Mouse (Mus musculus) heart, postnatal 25 days (tissue): ENCODE data around the gene Igfbp2. TPM values are rescaled to one million over a fixed set of nuclear protein-coding genes. Genes with fewer than 3 reads are reported as not detected.

ENCODE experiments used
- DNase-seq: peaks from one replicate; pipeline ENCODE4 v3.0.0; 2022; ENCODE audit warnings: low spot score
- intact Hi-C: fragments of 180-260 bp; cut with DNase I; formaldehyde crosslinking; loops from one replicate; pipeline ENCODE4 v1.15.1; 2025
- total RNA-seq, 2 experiments: library from RNA; stranded (reverse); gene quantifications; 2 replicates each; pipeline ENCODE4 v1.2.3; 2021

The Igfbp2 gene
- total RNA-seq, 2 experiments from 2014 or later, result not detected

DNA sequence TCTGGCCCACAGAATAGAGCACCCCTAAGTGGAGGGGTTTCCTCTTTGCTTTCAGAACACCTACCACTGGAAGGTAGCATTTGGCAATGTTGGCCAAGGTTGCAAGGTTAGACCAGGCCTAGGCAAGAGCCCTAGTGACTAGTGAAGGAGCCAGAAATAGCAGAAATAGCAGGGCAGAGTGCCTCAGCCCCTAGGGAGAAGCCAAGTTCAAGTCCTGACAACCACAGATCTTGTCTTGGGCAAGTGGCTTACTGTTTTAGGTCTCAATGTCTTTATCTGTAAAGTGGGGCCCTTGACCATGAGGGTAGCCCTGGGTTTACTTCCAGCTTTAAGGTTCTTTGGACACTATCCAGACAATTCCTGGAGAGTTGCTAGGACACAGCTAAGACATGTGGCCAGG lies 45.0 kb downstream of the Igfbp2 start:
- intact Hi-C loops, result loop anchor here (5.0 kb wide), 1 partner anchor 868 kb away; no protein-coding TSS in a partner anchor
- no peak for DNase-seq

DNA sequence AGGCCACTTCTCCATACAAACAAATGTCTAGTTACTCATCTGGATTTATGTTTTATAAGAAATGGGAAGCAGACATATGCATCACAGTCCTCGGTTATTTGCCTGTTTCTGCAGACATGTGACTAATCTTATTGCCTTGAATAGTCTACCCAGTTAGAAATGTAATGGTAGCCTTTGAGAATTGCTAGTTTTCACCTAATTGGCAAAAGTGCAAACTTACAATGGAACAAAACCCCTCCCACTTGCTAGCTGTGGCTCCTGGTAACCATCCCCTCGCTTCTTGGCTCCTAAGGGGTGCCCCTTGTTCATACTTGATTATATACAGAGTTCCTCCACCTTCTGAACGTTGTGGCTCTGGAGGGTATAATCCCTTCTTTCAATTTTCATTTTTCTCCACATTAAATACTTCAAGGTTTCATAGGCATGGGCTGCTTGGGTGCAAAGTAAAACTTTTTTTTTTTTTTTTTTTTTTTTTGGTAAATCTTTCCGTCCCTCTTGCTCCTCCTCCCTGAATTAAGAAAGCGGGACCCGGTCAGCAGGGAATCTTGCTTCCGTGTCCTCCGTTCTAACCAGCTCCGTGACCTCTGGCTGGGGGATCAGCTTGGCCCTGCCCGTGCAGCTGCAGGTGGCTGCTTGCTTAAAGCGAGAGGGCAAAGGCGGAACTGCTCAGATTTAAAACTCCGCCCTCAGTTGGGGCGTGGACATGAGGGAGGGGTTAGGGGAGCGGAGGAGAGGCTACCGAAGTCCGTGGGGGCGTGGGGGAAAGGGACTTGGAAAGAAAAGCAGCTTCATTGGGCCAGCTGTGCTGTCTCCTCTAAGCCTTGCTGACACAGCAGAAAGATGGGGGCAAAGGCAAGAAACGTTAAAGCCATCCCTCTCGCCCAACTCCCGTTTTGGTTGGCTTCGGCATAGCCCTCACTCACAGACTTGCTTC lies 45.6 kb downstream of the Igfbp2 start:
- intact Hi-C loops, result loop anchor here (5.0 to 10.0 kb wide), 3 partner anchors 495 to 867 kb away; no protein-coding TSS in a partner anchor
- DNase-seq, result peak; percentile 55

DNA sequence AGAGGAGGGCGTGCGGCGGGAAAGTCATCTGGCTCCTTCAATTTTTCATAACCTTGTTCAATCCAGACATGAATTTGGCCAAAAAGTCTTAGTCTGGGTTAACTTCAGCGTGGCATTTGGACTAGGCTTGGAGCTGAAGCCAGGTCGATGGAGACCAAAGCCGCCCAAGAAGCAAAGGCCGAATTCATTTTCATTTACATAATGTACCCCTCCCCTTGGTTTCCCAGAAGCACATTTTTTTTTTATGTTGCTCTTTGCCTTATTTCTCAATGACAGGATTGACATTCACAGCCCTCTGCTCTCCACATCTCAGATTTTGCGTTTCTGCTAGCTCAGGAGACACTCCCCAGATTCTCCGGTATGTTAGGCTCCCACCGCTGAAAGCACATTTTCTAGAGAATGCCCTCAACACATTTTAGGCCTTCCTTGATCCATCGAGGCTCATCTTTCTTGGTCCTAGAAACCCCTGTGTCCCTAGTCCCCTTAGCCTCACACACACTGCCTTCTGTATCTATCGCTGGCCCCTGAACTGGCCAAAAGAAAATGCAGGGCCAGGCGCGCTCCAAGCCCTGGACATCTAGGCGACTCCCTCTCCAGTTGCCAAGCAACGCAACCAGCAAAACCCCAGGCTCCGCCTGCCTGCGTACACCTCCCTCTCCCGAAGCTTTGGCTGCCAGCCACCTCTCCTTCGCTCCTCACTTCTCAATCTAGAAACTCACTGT lies 46.5 kb downstream of the Igfbp2 start:
- DNase-seq, result peak; percentile 73
- intact Hi-C loops, result loop anchor here (10.0 kb wide), 2 partner anchors 494 to 634 kb away; no protein-coding TSS in a partner anchor

DNA sequence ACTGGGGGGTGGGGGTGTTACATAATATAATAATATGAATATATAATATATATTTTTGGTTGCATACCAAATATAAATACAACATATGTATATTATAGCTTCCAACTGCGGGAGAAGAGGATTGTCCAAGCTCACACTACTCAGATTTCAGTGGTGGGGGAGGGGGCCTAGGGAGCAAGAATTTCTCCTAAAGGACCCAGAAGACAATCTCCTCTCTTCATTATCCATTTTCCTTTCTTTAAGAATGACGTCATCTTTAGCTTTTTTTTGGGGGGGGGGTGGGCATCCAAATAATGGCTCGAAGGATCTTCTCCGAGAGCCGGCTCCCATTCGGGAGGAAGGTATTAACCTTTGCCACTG lies 47.0 kb downstream of the Igfbp2 start:
- DNase-seq, result no peak
- intact Hi-C loops, result loop anchor here (10.0 kb wide), 2 partner anchors 493 to 633 kb away; no protein-coding TSS in a partner anchor

DNA sequence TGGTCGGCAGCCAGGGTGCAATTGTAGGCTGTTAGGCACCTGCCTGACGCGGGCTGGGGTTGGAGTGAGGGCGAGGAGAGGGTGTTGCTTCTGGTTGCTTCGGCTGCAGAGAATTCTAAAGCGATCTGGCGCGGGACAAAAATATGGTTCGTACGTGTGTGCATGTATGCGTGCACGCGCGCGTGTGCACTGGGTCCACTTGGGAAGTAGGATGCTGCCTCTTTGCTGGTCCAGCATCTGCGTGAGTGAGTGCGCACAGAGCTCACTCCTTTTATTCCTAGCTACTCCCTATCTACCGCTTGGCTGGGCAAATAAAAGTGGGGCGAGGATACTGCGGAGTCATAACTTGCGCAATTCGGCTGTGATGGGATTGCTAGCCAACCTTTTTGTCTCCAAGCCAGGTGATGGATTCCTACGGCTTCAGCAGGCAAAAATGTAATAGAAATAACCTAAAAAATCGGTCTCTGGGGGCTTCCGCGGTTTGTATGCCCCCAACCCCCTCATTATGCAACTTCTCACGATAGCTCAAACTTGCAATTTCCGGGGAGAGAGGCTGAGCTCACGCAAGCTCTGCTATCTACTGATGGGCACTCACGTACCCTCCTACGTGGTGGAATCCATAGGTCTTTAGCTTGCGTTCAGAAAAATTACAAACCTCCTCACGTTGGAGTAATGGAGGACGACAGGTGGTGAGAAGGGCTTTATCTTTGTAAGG lies 47.6 kb downstream of the Igfbp2 start:
- no peak for DNase-seq
- intact Hi-C loops, result loop anchor here (10.0 kb wide), 2 partner anchors 493 to 633 kb away; no protein-coding TSS in a partner anchor

DNA sequence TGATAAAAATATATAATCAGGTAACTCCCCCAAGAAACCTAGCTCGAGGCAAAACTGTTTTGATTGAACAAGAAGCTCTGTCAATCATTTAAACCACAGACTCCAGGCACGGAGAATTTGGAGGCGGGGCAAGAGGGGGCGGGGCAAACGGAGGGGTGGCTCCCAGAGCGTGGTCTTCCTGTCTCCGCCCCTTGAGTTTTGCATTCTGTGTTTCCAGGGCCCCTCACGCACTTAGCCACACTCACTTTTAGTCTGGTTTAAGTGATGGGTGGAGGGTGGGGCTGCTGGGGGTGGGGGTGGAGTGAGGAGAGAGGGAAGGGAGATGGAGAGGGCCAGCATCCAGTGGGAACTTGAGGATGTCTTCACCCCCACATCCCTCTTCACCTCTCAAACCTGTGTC lies 48.2 kb downstream of the Igfbp2 start:
- no peak for DNase-seq
- intact Hi-C loops, result loop anchor here (10.0 kb wide), 2 partner anchors 492 to 632 kb away; no protein-coding TSS in a partner anchor

DNA sequence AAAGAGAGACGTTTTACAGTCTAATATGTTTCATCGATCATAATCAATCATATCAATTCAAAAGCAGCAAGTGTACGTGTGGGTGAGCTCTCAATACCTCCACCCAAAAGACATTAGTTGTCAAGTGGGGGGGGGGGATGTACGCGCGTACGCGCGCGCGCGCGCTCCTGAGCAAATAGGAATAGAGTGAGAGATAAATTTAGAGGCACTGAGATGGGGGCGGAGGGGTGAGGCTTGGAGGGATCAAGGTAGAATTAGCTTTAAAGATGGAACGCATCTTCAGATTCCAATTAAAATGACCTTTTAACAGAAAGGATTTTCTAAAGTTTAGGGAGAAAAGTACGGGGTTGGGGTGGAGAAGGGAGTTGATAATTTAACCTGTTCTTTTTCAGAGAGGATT lies 48.8 kb downstream of the Igfbp2 start:
- intact Hi-C loops, result loop anchor here (10.0 kb wide), 2 partner anchors 492 to 632 kb away; no protein-coding TSS in a partner anchor
- no peak for DNase-seq

DNA sequence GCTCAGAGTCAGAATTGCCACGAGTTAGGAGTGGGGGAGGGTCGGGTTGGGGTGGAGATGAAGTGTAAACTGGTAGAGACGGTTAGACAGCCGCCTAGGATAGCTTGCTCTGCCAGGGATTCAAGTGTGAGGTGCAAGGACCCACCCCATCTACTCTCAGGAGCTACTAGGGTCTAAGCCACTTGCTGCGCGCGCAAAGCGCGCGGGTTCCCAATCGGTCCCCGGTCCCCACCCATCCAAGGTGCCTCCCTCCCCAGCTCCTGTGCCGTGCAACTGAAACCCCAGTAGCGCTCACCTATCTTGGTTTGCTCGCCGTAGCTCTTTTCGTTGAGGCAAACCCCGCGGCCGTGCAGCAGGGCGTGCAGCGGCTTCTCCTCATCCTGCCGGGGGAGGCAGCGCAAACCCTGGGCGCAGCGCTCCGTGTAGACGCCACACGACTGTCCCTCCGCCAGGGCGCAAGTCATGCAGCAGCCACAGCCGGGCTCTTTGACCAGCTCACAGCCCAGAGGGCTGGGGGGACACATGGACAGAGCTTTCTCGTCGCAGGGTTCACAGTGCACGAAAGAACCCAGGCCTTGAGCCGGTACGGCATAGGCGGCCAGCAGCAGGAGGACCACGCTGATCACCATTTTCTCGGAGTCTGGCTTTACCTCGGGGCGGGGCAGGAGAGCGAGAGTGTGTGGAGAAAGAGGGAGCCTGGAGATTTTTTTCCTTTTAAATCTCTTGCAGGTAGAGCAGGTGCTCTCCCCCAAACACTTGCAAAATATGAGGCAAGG lies 49.4 kb downstream of the Igfbp2 start:
- intact Hi-C loops, result loop anchor here (10.0 kb wide), 2 partner anchors 491 to 631 kb away; no protein-coding TSS in a partner anchor
- DNase-seq, result no peak

DNA sequence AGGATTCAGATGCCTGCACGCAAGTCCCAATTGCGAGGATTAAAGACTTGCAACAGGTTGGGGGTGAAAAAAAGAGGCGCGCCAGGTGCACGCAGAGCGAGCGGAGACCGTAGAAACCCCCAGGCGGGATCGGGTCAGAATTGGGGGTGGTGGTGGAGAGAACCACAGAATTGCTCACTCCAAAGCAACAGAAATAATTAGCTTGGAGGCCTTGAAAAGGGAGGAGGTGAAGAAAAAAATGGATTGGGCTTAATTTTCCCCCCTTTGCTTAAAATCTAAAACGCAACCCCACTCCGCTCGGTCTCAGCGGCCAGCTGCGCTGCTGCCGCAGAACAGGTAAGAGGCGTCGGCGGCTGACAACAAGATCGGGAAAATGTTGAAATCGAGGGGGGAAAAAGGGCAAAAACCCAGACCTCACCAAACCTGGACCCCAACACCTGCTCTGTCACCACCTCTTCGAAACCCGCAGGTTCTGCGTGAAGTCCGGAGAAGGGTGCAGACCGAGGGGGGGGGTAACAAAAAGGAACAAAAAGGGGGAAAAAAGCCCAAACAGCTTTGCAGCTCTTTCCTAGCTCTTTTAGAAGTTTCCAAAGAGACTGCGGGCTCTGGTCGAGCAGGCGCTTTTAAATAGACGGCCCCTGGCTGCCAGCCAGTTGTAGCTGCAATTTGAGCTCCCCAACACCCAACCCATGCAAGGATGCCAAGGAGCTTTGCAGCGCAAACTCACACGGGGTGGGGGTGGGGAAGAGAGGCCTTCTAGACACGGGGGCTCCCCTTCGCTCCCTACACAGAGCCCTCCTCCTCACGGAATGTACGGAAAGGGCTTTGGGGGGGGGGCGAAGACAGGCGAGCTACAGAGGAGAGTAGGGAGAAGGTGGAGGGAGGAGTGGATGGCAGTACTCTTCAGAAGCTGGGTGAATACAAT lies 50.2 kb downstream of the Igfbp2 start, which contains the start of gene Igfbp5:
Gene Igfbp5 (minus strand): TSS at position 598 of the 925 bp plus-strand sequence.
- DNase-seq, result peak; percentile 54
- intact Hi-C loops, result loop anchor here (5.0 to 10.0 kb wide), 3 partner anchors 128 to 630 kb away; no protein-coding TSS in a partner anchor

DNA sequence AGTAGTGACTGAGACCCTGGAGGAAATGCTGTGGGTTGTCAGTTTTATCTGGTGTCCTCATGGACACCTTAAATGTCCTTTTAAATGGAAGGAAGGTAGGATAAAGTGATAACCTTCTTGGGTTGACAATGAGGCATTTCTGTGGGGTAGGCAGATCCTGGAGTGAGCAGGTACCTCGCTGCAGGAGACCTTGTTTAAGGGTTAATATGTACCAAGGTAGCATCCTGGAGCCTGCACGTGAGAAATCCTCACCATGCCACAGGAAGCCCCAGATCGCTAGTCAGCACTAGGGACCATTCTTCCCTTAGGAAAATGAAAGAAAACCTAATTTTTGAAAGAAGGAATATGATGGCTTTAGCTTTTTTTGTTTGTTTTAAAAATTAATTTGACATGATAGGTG lies 51.4 kb downstream of the Igfbp2 start:
- intact Hi-C loops, result loop anchor here (2.0 to 10.0 kb wide), 4 partner anchors 127 to 629 kb away; no protein-coding TSS in a partner anchor
- DNase-seq, result no peak

DNA sequence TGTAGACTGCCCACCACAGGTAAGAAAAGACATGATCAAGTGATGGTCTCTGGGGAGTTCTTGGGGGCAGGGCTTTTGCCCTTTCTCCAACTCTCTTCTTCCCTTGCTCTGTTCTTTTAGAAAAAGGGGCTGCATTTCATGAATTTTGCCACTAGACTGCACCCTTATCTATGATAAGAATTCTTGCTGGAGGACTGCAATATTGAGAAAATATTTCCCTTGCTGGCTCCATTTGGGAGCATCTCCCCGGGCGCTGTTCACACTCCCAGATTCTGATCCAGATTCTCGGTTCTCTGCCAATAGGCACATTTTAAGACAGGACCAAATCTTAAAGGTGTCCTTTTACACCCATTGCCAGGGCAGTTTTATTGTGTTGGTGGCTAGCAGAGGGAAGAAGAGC lies 51.8 kb downstream of the Igfbp2 start:
- DNase-seq, result no peak
- intact Hi-C loops, result loop anchor here (2.0 to 10.0 kb wide), 4 partner anchors 126 to 629 kb away; no protein-coding TSS in a partner anchor

DNA sequence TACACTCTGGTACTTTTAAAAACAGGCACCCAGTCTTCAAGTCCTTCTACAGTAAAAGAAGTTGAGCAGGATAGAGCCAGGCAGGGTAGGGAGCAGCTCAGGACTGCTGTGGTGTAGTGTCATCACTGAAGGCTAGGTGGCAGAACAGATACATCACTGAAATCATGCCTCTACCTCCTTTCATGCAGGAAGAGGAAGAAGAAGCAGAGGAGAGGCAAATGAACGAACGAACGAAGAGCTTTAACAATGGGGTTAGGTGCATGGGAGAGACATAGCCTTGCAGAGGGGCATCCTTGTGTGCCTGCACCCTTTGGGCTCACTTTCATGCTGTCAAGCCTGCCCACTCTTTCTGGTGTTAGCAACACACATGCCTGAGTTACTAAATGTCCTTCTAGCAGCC lies 53.6 kb downstream of the Igfbp2 start:
- DNase-seq, result no peak
- intact Hi-C loops, result loop anchor here (1.0 to 10.0 kb wide), 6 partner anchors 124 to 627 kb away; no protein-coding TSS in a partner anchor

DNA sequence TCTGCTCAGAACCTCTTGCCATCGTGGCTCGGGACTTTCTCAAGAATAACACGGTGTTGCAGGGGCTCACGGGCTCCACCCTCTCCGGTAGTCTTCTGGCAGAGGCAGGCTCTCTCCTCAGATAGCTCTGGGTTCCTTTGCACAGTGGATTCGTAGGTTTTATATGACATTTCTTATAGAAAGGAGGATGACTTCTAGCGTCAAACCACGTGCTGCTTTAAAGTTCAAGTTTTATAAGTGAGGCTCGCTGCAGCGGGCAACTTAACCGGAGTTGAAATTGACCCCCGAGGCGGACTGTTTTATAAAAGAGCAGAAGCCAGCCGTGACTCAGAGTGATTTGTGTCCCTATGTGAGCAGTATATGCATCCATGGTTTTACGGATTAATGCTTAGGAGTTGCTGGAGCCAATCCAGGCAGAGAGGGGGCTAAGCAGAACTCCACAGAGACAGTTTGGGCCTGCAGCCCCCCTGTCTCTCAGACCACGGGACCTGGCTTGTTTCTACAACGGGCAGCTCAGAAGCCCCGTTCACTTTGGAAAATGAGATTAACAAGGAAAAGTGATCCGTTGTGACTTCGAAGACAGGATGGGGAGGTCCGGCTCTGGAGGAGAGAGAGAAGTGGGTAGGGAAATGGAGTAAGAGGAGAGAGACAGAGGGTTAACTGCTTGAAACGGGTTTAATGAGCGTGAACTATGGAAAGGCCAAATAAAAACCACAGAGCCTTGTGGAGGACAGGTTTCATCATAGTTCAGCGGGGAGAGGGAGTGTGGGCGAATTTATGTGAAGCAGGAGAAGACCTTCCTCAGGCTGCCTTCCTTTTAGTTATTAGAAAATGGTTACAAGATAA lies 54.4 kb downstream of the Igfbp2 start:
- intact Hi-C loops, result loop anchor here (1.0 to 10.0 kb wide), 5 partner anchors 124 to 626 kb away; no protein-coding TSS in a partner anchor
- no peak for DNase-seq

DNA sequence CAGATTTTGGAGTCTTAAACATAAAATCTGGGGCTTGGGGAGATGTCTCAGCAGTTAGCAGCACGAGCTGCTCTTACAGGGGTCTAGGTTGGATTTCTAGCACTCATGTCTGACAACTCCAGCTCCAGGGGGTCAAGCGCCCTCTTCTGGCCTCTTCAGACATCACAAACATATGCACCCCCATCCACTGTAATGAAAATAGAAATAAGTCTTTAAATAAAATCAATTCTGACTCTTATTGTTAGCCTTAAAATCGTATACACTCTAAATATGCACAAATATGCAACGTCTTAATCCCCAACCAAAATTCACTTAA lies 55.0 kb downstream of the Igfbp2 start:
- no peak for DNase-seq
- intact Hi-C loops, result loop anchor here (2.0 to 10.0 kb wide), 4 partner anchors 123 to 626 kb away; no protein-coding TSS in a partner anchor

DNA sequence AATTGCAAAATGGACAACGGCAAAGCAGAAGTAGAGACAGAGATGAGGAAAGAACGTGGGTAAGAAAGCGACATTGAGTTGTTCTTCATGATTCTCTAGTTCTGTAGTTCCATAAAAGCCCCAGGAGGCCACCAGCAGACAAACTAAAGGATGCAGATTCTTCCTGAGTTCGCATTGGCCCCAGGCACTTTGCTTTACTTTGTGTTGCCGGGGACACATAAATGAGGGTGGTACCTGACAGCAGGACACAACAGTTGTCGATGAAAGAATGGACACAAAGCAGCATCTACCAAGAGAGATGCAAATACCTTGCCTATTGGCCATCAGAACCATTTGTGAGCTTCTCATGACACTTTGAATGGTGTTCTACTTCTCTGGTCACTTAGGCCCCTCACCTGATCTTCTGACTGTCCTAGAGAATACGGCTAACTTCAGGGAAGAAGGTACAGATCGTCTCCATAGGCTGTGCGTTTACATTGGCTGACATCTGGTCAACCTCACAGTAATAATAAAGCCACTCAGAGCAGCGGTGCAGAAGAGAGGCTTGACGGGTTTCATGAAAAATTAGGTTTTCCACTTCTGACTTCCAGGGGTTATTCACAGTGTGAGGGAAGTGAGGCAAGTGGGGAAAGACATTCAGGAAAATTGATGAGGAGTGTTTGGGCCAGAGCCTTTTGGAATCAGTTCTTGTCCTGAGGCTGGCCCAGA lies 61.0 kb downstream of the Igfbp2 start:
- DNase-seq, result no peak
- intact Hi-C loops, result no loop called here

DNA sequence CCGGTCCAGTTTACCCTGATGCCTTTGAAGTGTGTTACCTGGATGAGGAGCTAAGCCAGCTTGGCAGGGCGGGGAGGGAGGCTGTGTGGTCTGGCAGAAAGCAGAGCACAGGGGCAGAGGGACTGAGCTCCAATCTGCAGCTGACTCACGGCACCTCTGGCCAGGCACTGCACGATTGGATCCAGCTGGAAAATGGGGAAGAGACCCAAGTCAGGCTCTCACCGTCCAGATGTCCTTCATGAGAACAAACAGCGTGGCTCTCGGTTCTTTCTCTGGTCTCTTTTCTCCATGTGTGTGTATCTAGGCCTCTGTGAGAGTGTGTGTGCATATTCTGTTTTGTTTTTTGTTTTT lies 61.5 kb downstream of the Igfbp2 start:
- intact Hi-C loops, result no loop called here
- DNase-seq, result peak; percentile 53
